Mouse (Mus musculus): ENCODE data around the gene Qsox1. TPM values are rescaled to one million over a fixed set of nuclear protein-coding genes. Genes with fewer than 3 reads are reported as not detected.

The Qsox1 gene
- total RNA-seq, 2 experiments from 2014 or later = 31.8 to 32.1 TPM

Other genes starting within 250 kb of the Qsox1 start
- gene Lhx4, start 61.2 kb downstream of the Qsox1 start, total RNA-seq (2021) = not detected
- gene Cep350, start 160.4 kb upstream of the Qsox1 start, total RNA-seq (2021) = 10 to 100 TPM; 42.8 to 52.9 TPM
- gene Tor1aip2, start 222.5 kb upstream of the Qsox1 start, total RNA-seq (2021) = 10 to 100 TPM; 48.5 to 51.0 TPM
- gene Tor1aip1, start 223.6 kb upstream of the Qsox1 start, total RNA-seq (2021) = 10 to 100 TPM; 26.4 to 30.6 TPM